Mouse (Mus musculus) heart, adult 2 months (tissue): ENCODE results near the gene Calr. TPM values are rescaled to one million over a fixed set of nuclear protein-coding genes. Genes with fewer than 3 reads are reported as not detected.

Experiments
- DNase-seq, 2 experiments: peaks; one replicate each; pipeline ENCODE4 v3.0.0; 2021
- H3K27ac ChIP-seq: fragments of 200-600 bp; 2 replicates; pipeline ENCODE4 v1.8.1; 2022
- H3K27me3 ChIP-seq: fragments of 200-500 bp; 2 replicates; pipeline ENCODE4 v1.6.1; 2012; ENCODE audit warnings: mild to moderate bottlenecking, low read length, inconsistent platforms, mixed read lengths; ENCODE audit not compliant: control insufficient read depth, insufficient read depth
- H3K36me3 ChIP-seq: fragments of 200-500 bp; 2 replicates; pipeline ENCODE4 v1.6.1; 2012; ENCODE audit warnings: low read length, inconsistent platforms; ENCODE audit not compliant: control insufficient read depth, insufficient read depth
- H3K4me1 ChIP-seq: fragments of 200-500 bp; 2 replicates; pipeline ENCODE4 v1.6.1; 2011; ENCODE audit warnings: low read length; ENCODE audit not compliant: control insufficient read depth, insufficient read depth
- H3K4me3 ChIP-seq: fragments of 200-600 bp; 2 replicates; pipeline ENCODE4 v1.8.1; 2022
- H3K79me2 ChIP-seq: fragments of 200-500 bp; replicated peaks from 2 replicates; pipeline ENCODE4 v1.6.1; 2012; ENCODE audit warnings: mild to moderate bottlenecking, inconsistent platforms, low read length, moderate library complexity, mixed read lengths; ENCODE audit not compliant: control insufficient read depth, insufficient read depth
- H3K9ac ChIP-seq: fragments of 200-500 bp; 2 replicates; pipeline ENCODE4 v1.6.1; 2012; ENCODE audit warnings: low read depth, mild to moderate bottlenecking, control low read depth, inconsistent platforms, low read length, mixed read lengths
- CTCF ChIP-seq: fragments of 200-600 bp; IDR thresholded peaks from 2 replicates; pipeline ENCODE4 v1.8.1; 2022; ENCODE audit warnings: antibody characterized with exemption, mild to moderate bottlenecking, moderate library complexity
- EP300 ChIP-seq: fragments of 200-500 bp; IDR thresholded peaks from 2 replicates; pipeline ENCODE4 v1.6.1; 2011; ENCODE audit warnings: low read depth, low read length, control low read depth; ENCODE audit not compliant: insufficient read depth
- POLR2A ChIP-seq: fragments of 200-500 bp; IDR thresholded peaks from 2 replicates; pipeline ENCODE4 v1.6.1; 2011; ENCODE audit warnings: mild to moderate bottlenecking, low read depth, low read length, control low read depth; ENCODE audit not compliant: insufficient read depth
- WGBS: fragments of 180-500 bp; shearing (Covaris S2); methylation state at CpG from one replicate; pipeline ENCODE4 v1.1.7; 2018; 5-methylcytosine and 5-hydroxymethylcytosine counted together
- intact Hi-C: fragments of 180-260 bp; cut with DNase I; formaldehyde crosslinking; loops from one replicate; pipeline ENCODE4 v1.15.1; 2025
- polyA plus RNA-seq: library from polyadenylated mRNA; depleted of rRNA; stranded (reverse); fragments of >200 nt; gene quantifications from 2 replicates; pipeline ENCODE4 v1.2.3, GENCODE M21; 2012
- total RNA-seq, 2 experiments: library from RNA; stranded (reverse); gene quantifications; 2 replicates each; pipeline ENCODE4 v1.2.3; 2021

Gene Calr
- total and polyA plus RNA-seq, 3 experiments = 154 to 416 (median 352) TPM

DNA sequence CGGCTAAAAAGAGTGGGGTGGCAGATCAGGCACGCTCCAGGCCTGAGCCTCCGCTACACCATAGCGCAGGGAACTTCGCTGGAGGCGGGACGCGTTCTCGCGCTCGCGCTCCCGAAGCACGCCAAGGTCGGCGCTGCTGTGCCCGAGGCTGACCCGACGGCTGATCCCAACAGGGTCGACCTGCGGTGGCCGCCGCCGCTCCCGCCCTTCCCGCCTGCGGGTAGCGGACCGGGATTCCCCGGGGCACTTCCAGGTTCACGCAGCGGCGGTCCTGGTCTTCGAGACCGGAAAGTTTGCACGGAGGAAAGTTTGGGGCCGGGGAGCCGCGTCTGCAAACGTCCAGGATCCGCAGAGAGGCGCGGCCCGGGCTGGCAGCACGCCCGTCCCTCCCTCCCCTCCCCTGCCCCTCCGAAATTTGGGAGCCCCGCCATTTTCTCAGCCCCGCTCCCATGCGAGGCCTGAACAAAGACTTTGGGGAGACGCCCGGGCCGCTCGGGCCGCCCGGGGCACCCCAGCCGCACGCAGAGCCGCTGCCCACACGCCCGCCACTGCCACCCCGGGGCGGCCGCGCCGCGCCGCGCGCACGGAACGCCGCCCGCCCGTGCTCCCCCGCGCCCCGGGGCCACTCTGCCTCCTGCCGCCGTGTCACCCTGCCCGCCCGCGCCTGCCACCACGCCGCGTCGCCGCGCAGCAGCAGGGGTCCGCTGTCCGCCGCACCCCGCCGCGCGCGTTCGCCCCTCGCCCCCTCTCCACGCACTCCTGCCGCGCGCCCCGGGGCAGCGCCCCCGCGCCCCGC lies 47.4 kb downstream of the Calr start:
- intact Hi-C loops = loop anchor here (2.0 to 5.0 kb wide), 2 partner anchors 25 to 37 kb away; no protein-coding TSS in a partner anchor
- H3K79me2 ChIP-seq = peaks cover 8% of the 10 kb centered on the region
- H3K36me3 ChIP-seq = no peaks in the 10 kb centered on the region
- 1% methylated on average over 94 of the region's 108 CpGs for WGBS
- H3K4me3 ChIP-seq = peak overlapping the region; percentile 78
- H3K27me3 ChIP-seq = no peaks in the 10 kb centered on the region
- H3K4me1 ChIP-seq = peaks cover 23% of the 10 kb centered on the region
- peak; percentile 81 to 83 for DNase-seq
- TF ChIP-seq POLR2A (no peak), CTCF (peak; percentile 20; the same call in 1 of the 2 replicates), EP300 (no peak)
- peak overlapping the region; percentile 90 for H3K27ac ChIP-seq
- peak overlapping the region; percentile 90 for H3K9ac ChIP-seq

DNA sequence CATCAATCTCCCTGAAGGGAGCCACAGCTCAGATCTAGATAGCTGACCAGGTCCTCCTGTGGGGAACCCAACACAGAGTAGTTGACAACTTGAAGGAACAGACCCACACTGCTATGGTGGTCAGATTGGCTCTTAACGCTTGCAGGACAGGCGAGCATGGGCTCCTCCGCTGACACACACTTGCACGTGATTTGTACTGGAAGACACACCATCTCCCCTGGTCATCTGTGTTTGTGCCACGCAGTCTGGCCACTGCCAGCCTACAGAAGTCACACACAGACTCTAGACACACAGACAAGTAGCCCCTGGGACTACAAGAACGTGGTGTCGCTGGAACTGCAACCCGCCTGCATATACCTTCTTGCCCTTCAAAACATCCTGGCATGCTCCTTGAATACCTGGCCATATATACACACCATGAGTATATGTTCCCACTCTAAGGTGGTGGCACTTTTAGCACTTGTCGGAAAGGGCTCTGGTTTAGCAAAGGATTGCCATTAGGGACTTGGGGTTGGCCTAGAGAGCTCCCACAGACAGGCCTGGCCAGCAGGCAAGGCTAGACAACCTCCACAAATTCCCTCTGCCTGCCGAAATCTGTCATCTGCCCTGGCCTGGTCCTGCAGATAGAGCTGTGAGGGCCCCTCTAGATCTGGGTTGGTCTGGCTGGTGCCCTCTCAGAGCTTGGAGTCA lies 48.1 kb downstream of the Calr start:
- H3K79me2 ChIP-seq = peaks cover 8% of the 10 kb centered on the region
- intact Hi-C loops = loop anchor here (2.0 to 5.0 kb wide), 2 partner anchors 24 to 36 kb away; no protein-coding TSS in a partner anchor
- H3K4me1 ChIP-seq = peaks cover 23% of the 10 kb centered on the region
- peak overlapping the region; percentile 90 for H3K27ac ChIP-seq
- WGBS = 54% methylated on average over 10 of the region's 10 CpGs
- TF ChIP-seq CTCF (no peak), POLR2A (no peak; the same call in 1 of the 2 replicates), EP300 (no peak)
- peak overlapping the region; percentile 78 for H3K4me3 ChIP-seq
- no peaks in the 10 kb centered on the region for H3K36me3 ChIP-seq
- H3K9ac ChIP-seq = peak overlapping the region; percentile 90
- H3K27me3 ChIP-seq = no peaks in the 10 kb centered on the region
- peak in 1 of 2 experiments; percentile 52 for DNase-seq

DNA sequence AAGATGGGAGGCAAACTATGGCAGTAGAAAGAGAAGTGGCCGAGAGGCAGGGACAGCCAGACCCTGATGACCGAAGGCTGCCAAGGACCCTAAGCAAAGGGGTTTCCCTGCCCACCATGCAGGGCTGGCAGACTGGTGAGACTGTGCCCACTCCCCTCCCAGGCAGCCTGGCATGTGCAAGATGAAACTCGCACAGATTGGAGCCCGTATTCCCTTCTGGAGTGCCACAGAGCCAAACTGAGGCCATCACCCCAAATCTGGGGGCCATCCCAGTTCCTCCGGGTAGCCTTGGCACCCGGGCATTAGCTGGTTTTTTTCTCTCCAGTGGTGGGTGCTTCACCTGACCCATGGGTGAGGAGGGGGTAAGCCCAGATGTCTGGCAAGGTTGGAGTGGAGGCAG lies 48.8 kb downstream of the Calr start:
- DNase-seq = peak in 1 of 2 experiments; percentile 33
- peak overlapping the region; percentile 5; the same call in 1 of the 2 replicates for H3K4me3 ChIP-seq
- H3K27me3 ChIP-seq = no peaks in the 10 kb centered on the region
- peak overlapping the region; percentile 90; the same call in 1 of the 2 replicates for H3K9ac ChIP-seq
- WGBS = 78% methylated on average over 6 of the region's 6 CpGs
- H3K4me1 ChIP-seq = peaks cover 29% of the 10 kb centered on the region
- H3K36me3 ChIP-seq = no peaks in the 10 kb centered on the region
- peak overlapping the region; percentile 90; the same call in 1 of the 2 replicates for H3K27ac ChIP-seq
- intact Hi-C loops = loop anchor here (2.0 to 5.0 kb wide), 2 partner anchors 23 to 36 kb away; no protein-coding TSS in a partner anchor
- H3K79me2 ChIP-seq = peaks cover 8% of the 10 kb centered on the region
- TF ChIP-seq EP300 = no peak
- no peak for TF ChIP-seq POLR2A
- TF ChIP-seq CTCF = no peak

DNA sequence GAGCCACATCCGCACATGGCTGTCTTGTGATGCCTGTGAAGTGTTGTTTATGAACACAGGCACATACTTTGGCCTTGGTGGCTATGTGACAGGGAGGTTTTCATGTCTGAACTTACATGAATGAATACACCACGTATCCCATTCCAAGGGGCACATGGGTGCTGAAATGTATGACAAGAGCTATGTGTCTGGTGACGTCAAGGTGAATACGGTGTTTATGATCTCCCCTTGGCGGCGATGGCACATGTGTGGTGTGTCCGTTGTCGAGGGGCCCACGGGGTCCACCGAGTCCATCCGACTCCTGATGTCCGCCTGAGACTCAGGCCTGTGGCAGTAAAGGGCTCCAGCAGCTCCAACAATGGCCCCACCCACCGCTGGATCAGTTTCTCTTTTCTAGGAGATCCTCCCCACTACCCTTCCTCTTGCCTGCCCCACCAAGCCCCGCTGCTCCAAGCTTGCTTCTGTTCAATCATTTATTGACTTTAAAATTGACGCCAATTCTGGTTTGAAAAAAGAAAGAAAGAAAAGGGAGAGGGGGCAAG lies 49.4 kb downstream of the Calr start:
- Histone ChIP-seq H3K79me2 (peaks cover 8% of the 10 kb centered on the region), H3K4me3 (no peak overlapping the region), H3K36me3 (no peaks in the 10 kb centered on the region), H3K27me3 (no peaks in the 10 kb centered on the region), H3K27ac (peak overlapping the region; percentile 5; the same call in 1 of the 2 replicates), H3K4me1 (peaks cover 31% of the 10 kb centered on the region), H3K9ac (0 out of 2 replicates have a peak overlapping the region, but pooled peaks have one; percentile 13)
- TF ChIP-seq CTCF = no peak
- TF ChIP-seq POLR2A = no peak
- no peak for TF ChIP-seq EP300
- peak in 1 of 2 experiments; percentile 52 for DNase-seq
- WGBS = 81% methylated on average over 15 of the region's 15 CpGs
- intact Hi-C loops = loop anchor here (5.0 kb wide), 1 partner anchor 35 kb away; no protein-coding TSS in a partner anchor

DNA sequence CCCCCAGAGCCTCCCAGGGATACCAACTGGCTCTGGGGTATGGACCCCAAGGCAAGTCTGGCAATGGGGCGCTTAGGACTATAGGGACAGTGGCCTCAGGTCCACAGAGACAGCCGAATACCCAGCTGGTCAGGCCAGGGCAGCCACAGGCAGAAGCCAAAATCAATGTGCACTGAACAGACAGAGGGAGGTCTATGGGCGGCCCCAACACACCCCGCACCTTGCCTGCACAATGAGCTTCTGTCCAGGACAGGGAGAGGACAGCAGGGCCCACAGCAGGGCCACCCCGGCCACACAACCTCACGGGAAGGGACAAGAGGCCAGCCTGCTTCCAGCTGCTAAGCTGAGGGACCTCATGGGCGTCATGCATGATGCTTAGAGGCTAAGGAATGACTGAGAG lies 52.2 kb downstream of the Calr start:
- no peaks in the 10 kb centered on the region for H3K27me3 ChIP-seq
- peak overlapping the region; percentile 86 for H3K27ac ChIP-seq
- H3K4me1 ChIP-seq = peaks cover 40% of the 10 kb centered on the region
- H3K36me3 ChIP-seq = no peaks in the 10 kb centered on the region
- intact Hi-C loops = no loop called here
- peak overlapping the region; percentile 11 for H3K9ac ChIP-seq
- peaks cover 10% of the 10 kb centered on the region for H3K79me2 ChIP-seq
- H3K4me3 ChIP-seq = peak overlapping the region; percentile 8; the same call in 1 of the 2 replicates
- DNase-seq = peak in 1 of 2 experiments; percentile 66
- TF ChIP-seq POLR2A = no peak
- TF ChIP-seq EP300 = no peak
- TF ChIP-seq CTCF = no peak
- 33% methylated on average over 7 of the region's 7 CpGs for WGBS
